Mouse (Mus musculus): ENCODE results near the gene Crybb1. TPM values are rescaled to one million over a fixed set of nuclear protein-coding genes. Genes with fewer than 3 reads are reported as not detected.

The Crybb1 gene
- polyA plus RNA-seq, 1 experiment from 2014 or later = 7.7 TPM

- H3K27ac ChIP-seq (replicated peaks) = no peak overlapping the region
- no peak overlapping the region for H3K4me2 ChIP-seq (replicated peaks)
- 71% methylated on average over 5 of the region's 5 CpGs for WGBS
- H3K4me3 ChIP-seq (replicated peaks) = no peak overlapping the region
- H3K9me3 ChIP-seq (replicated peaks) = no peaks in the 10 kb centered on the region
- ATAC-seq (ENCODE audit: insufficient number of reproducible peaks, low FRiP score, low TSS enrichment, low read depth) = no peak
- H3K9ac ChIP-seq = no peak overlapping the region
- H3K36me3 ChIP-seq = peaks cover 36% of the 10 kb centered on the region
- H3K27me3 ChIP-seq = no peaks in the 10 kb centered on the region
- H3K4me1 ChIP-seq = no peaks in the 10 kb centered on the region
Observed at GRCm38 (mm10) chr5:112316468-112316867, 60.9 kb downstream of the Crybb1 start.

DNA sequence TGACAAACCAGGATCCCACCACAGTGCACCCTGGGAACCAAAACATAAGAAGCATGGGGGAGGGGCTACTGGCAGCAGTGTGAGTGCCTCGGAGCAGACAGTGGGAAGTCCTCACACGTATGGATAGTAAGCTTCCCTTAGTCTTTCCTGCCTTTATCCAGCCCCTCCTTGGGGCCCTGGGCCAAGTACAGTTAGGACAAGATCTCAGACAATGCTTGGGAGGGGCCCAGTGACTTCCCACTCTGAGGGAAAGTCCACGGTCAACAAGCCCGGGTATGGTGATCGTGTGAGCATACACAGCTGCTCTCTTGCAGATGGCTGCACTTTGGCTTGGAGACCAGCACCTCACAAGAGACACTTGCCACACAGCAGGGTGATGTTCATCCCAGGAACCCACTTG, 61.7 kb downstream of the Crybb1 start:
- Histone ChIP-seq H3K4me1 (no peaks in the 10 kb centered on the region), H3K36me3 (peaks cover 35% of the 10 kb centered on the region), H3K27ac (replicated peaks) (no peak overlapping the region), H3K4me2 (replicated peaks) (no peak overlapping the region), H3K4me3 (replicated peaks) (no peak overlapping the region), H3K9me3 (replicated peaks) (no peaks in the 10 kb centered on the region), H3K27me3 (no peaks in the 10 kb centered on the region), H3K9ac (no peak overlapping the region)
- ATAC-seq (ENCODE audit: insufficient number of reproducible peaks, low FRiP score, low TSS enrichment, low read depth) = no peak
- WGBS = 61% methylated on average over 5 of the region's 5 CpGs

Other genes with a start within 250 kb of the Crybb1 start
- gene Cryba4, start 3.3 kb upstream of the Crybb1 start, polyA plus RNA-seq (2015; fragmentation: Nextera tagmentation; extraction: Ambion mirVana) = 3.4 and 3.7 TPM in 2 replicates
- gene Tpst2, start 20.9 kb downstream of the Crybb1 start, polyA plus RNA-seq (2015; fragmentation: Nextera tagmentation; extraction: Ambion mirVana) = 51.0 and 52.0 TPM in 2 replicates
- 30.5 and 31.1 TPM in 2 replicates for gene Tfip11, start 70.5 kb downstream of the Crybb1 start, polyA plus RNA-seq (2015; fragmentation: Nextera tagmentation; extraction: Ambion mirVana)
- 35.3 and 46.6 TPM in 2 replicates for gene Srrd, start 87.2 kb downstream of the Crybb1 start, polyA plus RNA-seq (2015; fragmentation: Nextera tagmentation; extraction: Ambion mirVana)
- gene Hps4, start 87.3 kb downstream of the Crybb1 start, polyA plus RNA-seq (2015; fragmentation: Nextera tagmentation; extraction: Ambion mirVana) = 37.6 and 37.7 TPM in 2 replicates
- 0.29 and 0.31 TPM in 2 replicates for gene Gm6583, start 100.2 kb downstream of the Crybb1 start, polyA plus RNA-seq (2015; fragmentation: Nextera tagmentation; extraction: Ambion mirVana)
- gene Asphd2, start 139.1 kb downstream of the Crybb1 start, polyA plus RNA-seq (2015; fragmentation: Nextera tagmentation; extraction: Ambion mirVana) = 18.3 and 19.4 TPM in 2 replicates
- not detected in 2 replicates for gene Gm6588, start 193.6 kb downstream of the Crybb1 start, polyA plus RNA-seq (2015; fragmentation: Nextera tagmentation; extraction: Ambion mirVana)